Mouse (Mus musculus) midbrain, embryonic 12.5 days (tissue): ENCODE measurements around the gene Ppm1a. TPM values are rescaled to one million over a fixed set of nuclear protein-coding genes. Genes with fewer than 3 reads are reported as not detected.

Experiments
- ATAC-seq: fragments of 200-750 bp; cut with Nextera tagmentation; 2 replicates; pipeline ENCODE4 v1.8.0; 2017; ENCODE audit warnings: low read depth, moderate TSS enrichment, moderate library complexity; ENCODE audit not compliant: low FRiP score
- H3K27ac ChIP-seq: fragments of 300-500 bp; sonication (generic); replicated peaks from 2 replicates; pipeline ENCODE4 v1.5.1; 2016; ENCODE audit warnings: mild to moderate bottlenecking
- H3K27me3 ChIP-seq: fragments of 300-500 bp; sonication (generic); 2 replicates; pipeline ENCODE4 v1.6.1; 2016; ENCODE audit warnings: mild to moderate bottlenecking
- H3K36me3 ChIP-seq: fragments of 300-500 bp; sonication (generic); 2 replicates; pipeline ENCODE4 v1.6.1; 2016
- H3K4me1 ChIP-seq: fragments of 300-500 bp; sonication (generic); 2 replicates; pipeline ENCODE4 v1.6.1; 2016
- H3K4me2 ChIP-seq: fragments of 300-500 bp; sonication (generic); replicated peaks from 2 replicates; pipeline ENCODE4 v1.6.1; 2016; ENCODE audit warnings: mild to moderate bottlenecking, moderate library complexity
- H3K4me3 ChIP-seq: fragments of 300-500 bp; sonication (generic); 2 replicates; pipeline ENCODE4 v1.5.1; 2016; ENCODE audit warnings: mild to moderate bottlenecking
- H3K9ac ChIP-seq: fragments of 300-500 bp; sonication (generic); replicated peaks from 2 replicates; pipeline ENCODE4 v1.6.1; 2016; ENCODE audit warnings: mild to moderate bottlenecking, moderate library complexity
- H3K9me3 ChIP-seq: fragments of 300-500 bp; sonication (generic); 2 replicates; pipeline ENCODE4 v1.6.1; 2016; ENCODE audit warnings: mild to moderate bottlenecking
- WGBS: fragments of 180-500 bp; shearing (Covaris S2); methylation state at CpG from one replicate; pipeline ENCODE4 v1.1.7; 2016; 5-methylcytosine and 5-hydroxymethylcytosine counted together
- polyA plus RNA-seq: library from polyadenylated mRNA; unstranded; fragments of >200 nt; fragmentation: Nextera tagmentation; extraction: Ambion mirVana; gene quantifications from 2 replicates; pipeline ENCODE4 v1.2.1, GENCODE M21; 2016

The Ppm1a gene
- polyA plus RNA-seq, 1 experiment from 2014 or later = 84.1 TPM

- 53% methylated on average over 14 of the region's 14 CpGs for WGBS
- ATAC-seq = no peak
- no peak overlapping the region for H3K27ac ChIP-seq
- no peaks in the 10 kb centered on the region for H3K4me1 ChIP-seq
- no peaks in the 10 kb centered on the region for H3K9me3 ChIP-seq
- no peaks in the 10 kb centered on the region for H3K36me3 ChIP-seq
- no peak overlapping the region for H3K9ac ChIP-seq
- no peaks in the 10 kb centered on the region for H3K27me3 ChIP-seq
- H3K4me3 ChIP-seq = no peak overlapping the region
- no peak overlapping the region for H3K4me2 ChIP-seq
These were observed 11.8 kb upstream of the Ppm1a start for GRCm38 (mm10) chr12:72745486-72745885.

GRCm38 (mm10) chr12:72748341-72748740, 8.9 kb upstream of the Ppm1a start:
- no peak overlapping the region for H3K4me2 ChIP-seq
- no peak overlapping the region for H3K27ac ChIP-seq
- ATAC-seq = no peak
- H3K9ac ChIP-seq = no peak overlapping the region
- 83% methylated on average over 4 of the region's 4 CpGs for WGBS
- H3K36me3 ChIP-seq = no peaks in the 10 kb centered on the region
- H3K9me3 ChIP-seq = no peaks in the 10 kb centered on the region
- no peaks in the 10 kb centered on the region for H3K4me1 ChIP-seq
- no peaks in the 10 kb centered on the region for H3K27me3 ChIP-seq
- H3K4me3 ChIP-seq = no peak overlapping the region

- ATAC-seq = no peak
- 82% methylated on average over 4 of the region's 4 CpGs for WGBS
- no peaks in the 10 kb centered on the region for H3K36me3 ChIP-seq
- no peaks in the 10 kb centered on the region for H3K4me1 ChIP-seq
- no peak overlapping the region for H3K4me2 ChIP-seq
- no peaks in the 10 kb centered on the region for H3K9me3 ChIP-seq
- H3K27me3 ChIP-seq = no peaks in the 10 kb centered on the region
- no peak overlapping the region for H3K9ac ChIP-seq
- H3K27ac ChIP-seq = no peak overlapping the region
- no peak overlapping the region for H3K4me3 ChIP-seq
These were observed 8.4 kb upstream of the Ppm1a start for GRCm38 (mm10) chr12:72748841-72749240.

- H3K4me3 ChIP-seq = no peak overlapping the region
- no peaks in the 10 kb centered on the region for H3K27me3 ChIP-seq
- no peaks in the 10 kb centered on the region for H3K9me3 ChIP-seq
- ATAC-seq = no peak
- H3K4me1 ChIP-seq = no peaks in the 10 kb centered on the region
- H3K27ac ChIP-seq = no peak overlapping the region
- no peaks in the 10 kb centered on the region for H3K36me3 ChIP-seq
- no peak overlapping the region for H3K9ac ChIP-seq
- WGBS = 88% methylated on average over 2 of the region's 2 CpGs
- H3K4me2 ChIP-seq = no peak overlapping the region
These were observed 7.8 kb upstream of the Ppm1a start for GRCm38 (mm10) chr12:72749500-72749899.

- Histone ChIP-seq H3K4me1 (no peaks in the 10 kb centered on the region), H3K4me3 (no peak overlapping the region), H3K9ac (no peak overlapping the region), H3K27ac (no peak overlapping the region), H3K27me3 (no peaks in the 10 kb centered on the region), H3K36me3 (no peaks in the 10 kb centered on the region), H3K9me3 (no peaks in the 10 kb centered on the region), H3K4me2 (no peak overlapping the region)
- ATAC-seq = no peak
- WGBS = 87% methylated on average over 5 of the region's 5 CpGs
These were observed 7.2 kb upstream of the Ppm1a start for GRCm38 (mm10) chr12:72750016-72750415.

GRCm38 (mm10) chr12:72750606-72751005, 6.6 kb upstream of the Ppm1a start:
- Histone ChIP-seq H3K4me2 (no peak overlapping the region), H3K4me3 (no peak overlapping the region)
- WGBS = 87% methylated on average over 2 of the region's 2 CpGs

GRCm38 (mm10) chr12:72757596-72757995, 341 bp downstream of the Ppm1a start:
- H3K4me2 ChIP-seq = no peak overlapping the region
- H3K9me3 ChIP-seq = no peaks in the 10 kb centered on the region
- no peak overlapping the region for H3K27ac ChIP-seq
- ATAC-seq = no peak
- no peaks in the 10 kb centered on the region for H3K27me3 ChIP-seq
- no peak overlapping the region for H3K4me3 ChIP-seq
- H3K4me1 ChIP-seq = peaks cover 21% of the 10 kb centered on the region
- 20% methylated on average over 1 of the region's 1 CpGs for WGBS
- H3K36me3 ChIP-seq = no peaks in the 10 kb centered on the region
- H3K9ac ChIP-seq = no peak overlapping the region

More at GRCm38 (mm10) chr12:72750606-72751005, 6.6 kb upstream of the Ppm1a start:
- Histone ChIP-seq H3K9ac (no peak overlapping the region), H3K27me3 (no peaks in the 10 kb centered on the region), H3K36me3 (no peaks in the 10 kb centered on the region), H3K9me3 (no peaks in the 10 kb centered on the region), H3K27ac (no peak overlapping the region), H3K4me1 (no peaks in the 10 kb centered on the region)
- no peak for ATAC-seq

GRCm38 (mm10) chr12:72759956-72760355, 2.7 kb downstream of the Ppm1a start:
- H3K9ac ChIP-seq = no peak overlapping the region
- H3K9me3 ChIP-seq = no peaks in the 10 kb centered on the region
- no peaks in the 10 kb centered on the region for H3K36me3 ChIP-seq
- no peak for ATAC-seq
- peaks cover 31% of the 10 kb centered on the region for H3K4me1 ChIP-seq
- 14% methylated on average over 7 of the region's 7 CpGs for WGBS
- H3K27ac ChIP-seq = peak overlapping the region; percentile 97
- peak overlapping the region; percentile 69 for H3K4me2 ChIP-seq
- H3K27me3 ChIP-seq = no peaks in the 10 kb centered on the region
- H3K4me3 ChIP-seq = peak overlapping the region; percentile 98

GRCm38 (mm10) chr12:72760376-72761229, 3.3 kb downstream of the Ppm1a start:
- Histone ChIP-seq H3K9ac (peak overlapping the region; percentile 99), H3K4me2 (peak overlapping the region; percentile 69), H3K4me3 (peak overlapping the region; percentile 98), H3K27ac (peak overlapping the region; percentile 97), H3K4me1 (peaks cover 31% of the 10 kb centered on the region), H3K9me3 (no peaks in the 10 kb centered on the region), H3K27me3 (no peaks in the 10 kb centered on the region), H3K36me3 (no peaks in the 10 kb centered on the region)
- under 1% methylated on average over 61 of the region's 78 CpGs for WGBS
- peak; percentile 94 for ATAC-seq

- H3K36me3 ChIP-seq = no peaks in the 10 kb centered on the region
- WGBS = under 1% methylated on average over 43 of the region's 71 CpGs
- H3K9ac ChIP-seq = peak overlapping the region; percentile 99
- no peaks in the 10 kb centered on the region for H3K27me3 ChIP-seq
- H3K9me3 ChIP-seq = no peaks in the 10 kb centered on the region
- peak overlapping the region; percentile 98 for H3K4me3 ChIP-seq
- peak overlapping the region; percentile 97 for H3K27ac ChIP-seq
- ATAC-seq = peak; percentile 80
- peak overlapping the region; percentile 69 for H3K4me2 ChIP-seq
- peaks cover 31% of the 10 kb centered on the region for H3K4me1 ChIP-seq
These were observed 4.0 kb downstream of the Ppm1a start for GRCm38 (mm10) chr12:72761230-72761648.

GRCm38 (mm10) chr12:72761649-72762261, 4.5 kb downstream of the Ppm1a start:
- peak overlapping the region; percentile 69 for H3K4me2 ChIP-seq
- H3K4me1 ChIP-seq = peaks cover 29% of the 10 kb centered on the region
- 0 out of 2 replicates have a peak, but pooled peaks cover 4% of the 10 kb centered on the region for H3K36me3 ChIP-seq
- no peaks in the 10 kb centered on the region for H3K27me3 ChIP-seq
- under 1% methylated on average over 29 of the region's 43 CpGs for WGBS
- H3K9ac ChIP-seq = peak overlapping the region; percentile 99
- H3K27ac ChIP-seq = peak overlapping the region; percentile 97
- peak; percentile 59 for ATAC-seq
- H3K9me3 ChIP-seq = no peaks in the 10 kb centered on the region
- H3K4me3 ChIP-seq = peak overlapping the region; percentile 98

- Histone ChIP-seq H3K9me3 (no peaks in the 10 kb centered on the region), H3K27ac (no peak overlapping the region), H3K4me1 (peaks cover 22% of the 10 kb centered on the region), H3K9ac (peak overlapping the region; percentile 99), H3K4me3 (peak overlapping the region; percentile 98), H3K36me3 (0 out of 2 replicates have a peak, but pooled peaks cover 5% of the 10 kb centered on the region), H3K27me3 (no peaks in the 10 kb centered on the region), H3K4me2 (peak overlapping the region; percentile 69)
- no peak for ATAC-seq
- 74% methylated on average over 1 of the region's 1 CpGs for WGBS
These were observed 5.2 kb downstream of the Ppm1a start for GRCm38 (mm10) chr12:72762502-72762901.
